Mouse (Mus musculus): Measurements from ENCODE around the gene Arap2. TPM values are rescaled to one million over a fixed set of nuclear protein-coding genes. Genes with fewer than 3 reads are reported as not detected.

Gene Arap2
- polyA plus RNA-seq, 1 experiment from 2014 or later: 14.8 TPM

DNA sequence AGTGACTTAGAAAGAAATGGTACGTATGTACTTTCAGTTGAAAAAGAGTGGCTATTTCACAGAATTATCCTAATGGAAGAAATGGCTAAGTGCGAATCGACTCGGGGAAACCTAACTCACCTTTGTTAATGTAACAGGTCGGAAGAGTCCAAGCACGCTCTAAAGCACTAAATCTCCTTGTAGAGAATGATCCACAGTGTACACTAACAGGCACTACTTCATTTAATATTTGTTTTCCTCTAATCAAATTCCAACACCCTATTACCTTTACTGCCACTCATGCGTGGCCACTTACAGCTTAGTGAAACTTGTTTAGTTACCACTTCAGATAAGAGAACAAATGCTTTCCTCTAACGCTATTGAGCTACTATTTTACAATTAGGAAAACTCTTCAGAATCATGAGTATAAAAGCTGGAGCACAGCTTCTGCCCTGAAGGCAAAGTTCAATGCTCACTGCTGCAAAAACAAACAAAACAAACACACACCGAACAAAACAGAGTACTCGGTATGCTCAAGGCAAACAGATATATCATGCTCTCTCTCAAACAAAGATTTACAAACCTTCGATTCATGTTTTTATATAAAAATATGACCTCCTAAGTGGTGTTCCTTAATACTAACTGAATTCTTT, 143.0 kb downstream of the Arap2 start:
- no peak overlapping the region for H3K4me3 ChIP-seq (ENCODE audit: inconsistent target)
- H3K79me2 ChIP-seq (ENCODE audit: inconsistent target): no peaks in the 10 kb centered on the region
- WGBS (ENCODE audit: missing documents): 95% methylated on average over 11 of the region's 11 CpGs
- H3K27ac ChIP-seq: no peak overlapping the region
- no peaks in the 10 kb centered on the region for H3K36me3 ChIP-seq (ENCODE audit: inconsistent target)

- Histone ChIP-seq H3K36me3 (ENCODE audit: inconsistent target) (no peaks in the 10 kb centered on the region), H3K79me2 (ENCODE audit: inconsistent target) (no peaks in the 10 kb centered on the region), H3K27ac (no peak overlapping the region), H3K4me3 (ENCODE audit: inconsistent target) (no peak overlapping the region)
Observed at GRCm38 (mm10) chr5:62618286-62618685, 147.7 kb downstream of the Arap2 start.

- H3K36me3 ChIP-seq (ENCODE audit: inconsistent target): no peaks in the 10 kb centered on the region
- H3K79me2 ChIP-seq (ENCODE audit: inconsistent target): no peaks in the 10 kb centered on the region
- WGBS (ENCODE audit: missing documents): 90% methylated on average over 2 of the region's 3 CpGs
- H3K27ac ChIP-seq: no peak overlapping the region
- H3K4me3 ChIP-seq (ENCODE audit: inconsistent target): no peak overlapping the region
Observed at GRCm38 (mm10) chr5:62611990-62612389, 154.0 kb downstream of the Arap2 start.

DNA sequence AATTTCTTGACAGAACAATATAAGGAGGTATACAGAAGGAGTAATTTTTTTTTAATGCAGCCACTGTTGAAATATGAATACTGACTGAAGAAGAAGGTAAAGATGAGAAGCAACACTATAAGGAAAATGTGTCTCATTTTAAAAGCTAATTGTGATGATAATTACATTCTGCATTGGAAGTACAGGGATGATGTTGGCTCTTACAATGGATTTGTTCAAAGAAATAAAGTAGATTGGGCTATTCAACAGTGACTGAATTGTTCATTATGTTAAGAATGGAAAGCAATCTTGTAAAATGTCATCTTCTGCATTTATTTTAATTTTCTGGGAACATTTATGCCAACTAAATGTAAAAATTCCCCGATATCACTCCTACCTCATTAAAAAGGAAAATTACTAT, 178.6 kb downstream of the Arap2 start:
- Histone ChIP-seq H3K4me3 (ENCODE audit: inconsistent target) (no peak overlapping the region), H3K27ac (no peak overlapping the region), H3K79me2 (ENCODE audit: inconsistent target) (no peaks in the 10 kb centered on the region), H3K36me3 (ENCODE audit: inconsistent target) (no peaks in the 10 kb centered on the region)
- 100% methylated on average over 1 of the region's 1 CpGs for WGBS (ENCODE audit: missing documents)

DNA sequence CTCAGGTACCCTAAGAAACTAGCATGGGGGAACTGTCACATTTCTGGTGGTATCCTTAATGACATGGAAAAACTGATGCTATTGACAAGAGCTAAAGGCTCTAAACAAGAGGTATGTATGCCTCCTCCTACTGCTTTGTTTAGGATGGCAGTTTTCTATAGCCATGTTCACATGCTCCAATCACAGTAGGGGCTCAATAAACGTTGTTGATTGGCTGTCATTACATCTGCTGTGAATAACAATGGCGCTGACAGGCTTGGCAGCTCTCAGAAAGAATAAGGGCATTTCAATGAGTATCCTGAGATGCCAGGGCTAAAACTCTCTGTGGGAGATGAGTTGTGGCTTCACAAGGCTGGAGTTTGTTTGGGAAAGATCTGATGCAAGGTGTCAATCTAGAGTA, 183.3 kb downstream of the Arap2 start:
- Histone ChIP-seq H3K36me3 (ENCODE audit: inconsistent target) (no peaks in the 10 kb centered on the region), H3K79me2 (ENCODE audit: inconsistent target) (no peaks in the 10 kb centered on the region), H3K4me3 (ENCODE audit: inconsistent target) (no peak overlapping the region), H3K27ac (no peak overlapping the region)
- WGBS (ENCODE audit: missing documents): 42% methylated on average over 2 of the region's 2 CpGs

GRCm38 (mm10) chr5:62581699-62582098, 184.3 kb downstream of the Arap2 start:
- Histone ChIP-seq H3K4me3 (ENCODE audit: inconsistent target) (no peak overlapping the region), H3K27ac (no peak overlapping the region), H3K79me2 (ENCODE audit: inconsistent target) (no peaks in the 10 kb centered on the region), H3K36me3 (ENCODE audit: inconsistent target) (no peaks in the 10 kb centered on the region)
- 93% methylated on average over 3 of the region's 3 CpGs for WGBS (ENCODE audit: missing documents)

GRCm38 (mm10) chr5:62574336-62574844, 191.6 kb downstream of the Arap2 start:
- Histone ChIP-seq H3K36me3 (ENCODE audit: inconsistent target) (no peaks in the 10 kb centered on the region), H3K27ac (no peak overlapping the region), H3K4me3 (ENCODE audit: inconsistent target) (no peak overlapping the region), H3K79me2 (ENCODE audit: inconsistent target) (no peaks in the 10 kb centered on the region)
- 86% methylated on average over 3 of the region's 3 CpGs for WGBS (ENCODE audit: missing documents)

Other genes with a start within 250 kb of the Arap2 start
- gene Dthd1, start 47.7 kb upstream of the Arap2 start, polyA plus RNA-seq (2018): not detected in 3 replicates